Mouse (Mus musculus) layer of hippocampus, adult 8-10 months (tissue): ENCODE results near the gene Tns1. TPM values are rescaled to one million over a fixed set of nuclear protein-coding genes. Genes with fewer than 3 reads are reported as not detected.

Experiments
- DNase-seq, 2 experiments: peaks; one replicate each; pipeline ENCODE4 v3.0.0; 2022; ENCODE audit warnings: low spot score in 2 of 2
- total RNA-seq, 4 experiments: library from RNA; stranded (reverse); gene quantifications; 2 replicates each; pipeline ENCODE4 v1.2.4; 2022

Gene Tns1
- total RNA-seq, 4 experiments from 2014 or later: 44.4 to 54.8 (median 47.4) TPM

- no peak for DNase-seq
These were observed 1.0 kb downstream of the Tns1 start for GRCm38 (mm10) chr1:74123215-74123614.

GRCm38 (mm10) chr1:74121821-74122576, 2.2 kb downstream of the Tns1 start:
- DNase-seq: peak in 1 of 2 experiments; percentile 37

GRCm38 (mm10) chr1:74121138-74121537, 3.1 kb downstream of the Tns1 start:
- no peak for DNase-seq

- no peak for DNase-seq
These were observed 5.1 kb downstream of the Tns1 start for GRCm38 (mm10) chr1:74119115-74119514.

- DNase-seq: no peak
These were observed 6.4 kb downstream of the Tns1 start for GRCm38 (mm10) chr1:74117876-74118275.

- DNase-seq: no peak
These were observed 11.2 kb downstream of the Tns1 start for GRCm38 (mm10) chr1:74113071-74113470.

GRCm38 (mm10) chr1:74111696-74112030, 12.6 kb downstream of the Tns1 start:
- DNase-seq: no peak

- no peak for DNase-seq
These were observed 13.1 kb downstream of the Tns1 start for GRCm38 (mm10) chr1:74110932-74111695.

- no peak for DNase-seq
These were observed 14.6 kb downstream of the Tns1 start for GRCm38 (mm10) chr1:74109670-74110069.

- no peak for DNase-seq
These were observed 16.2 kb downstream of the Tns1 start for GRCm38 (mm10) chr1:74107931-74108618.

GRCm38 (mm10) chr1:74106214-74106613, 18.0 kb downstream of the Tns1 start:
- DNase-seq: no peak

- no peak for DNase-seq
These were observed 18.6 kb downstream of the Tns1 start for GRCm38 (mm10) chr1:74105660-74106059.

- no peak for DNase-seq
These were observed 20.4 kb downstream of the Tns1 start for GRCm38 (mm10) chr1:74103654-74104353.

GRCm38 (mm10) chr1:74099001-74099435, 25.2 kb downstream of the Tns1 start:
- no peak for DNase-seq

- no peak for DNase-seq
These were observed 25.9 kb downstream of the Tns1 start for GRCm38 (mm10) chr1:74098004-74099000.

- no peak for DNase-seq
These were observed 28.5 kb downstream of the Tns1 start for GRCm38 (mm10) chr1:74095728-74096127.

GRCm38 (mm10) chr1:74095296-74095695, 29.0 kb downstream of the Tns1 start:
- no peak for DNase-seq

- DNase-seq: peak in 1 of 2 experiments; percentile 16
These were observed 29.6 kb downstream of the Tns1 start for GRCm38 (mm10) chr1:74094497-74095270.

GRCm38 (mm10) chr1:74093447-74093846, 30.8 kb downstream of the Tns1 start:
- no peak for DNase-seq
